Mouse (Mus musculus): ENCODE data around the gene Lce3d.

DNA sequence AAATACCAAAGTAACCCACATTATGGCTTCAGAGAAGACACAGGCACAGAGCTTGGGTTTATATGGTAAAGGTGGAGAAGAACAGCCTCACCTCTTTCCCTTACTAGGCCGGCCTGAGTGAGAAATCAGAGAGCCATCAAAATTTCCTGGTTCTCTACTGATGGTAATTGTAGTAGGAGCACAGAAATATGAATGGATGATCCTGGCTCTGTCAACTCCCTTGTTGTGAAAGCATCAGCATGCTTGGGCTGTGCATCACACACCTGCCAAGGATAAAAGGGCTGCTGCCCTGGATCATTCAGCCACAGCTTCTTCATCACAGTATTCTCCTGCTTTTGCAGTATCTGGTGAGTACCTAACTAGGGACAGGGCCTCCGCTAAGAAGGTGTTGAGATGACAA is 9.6 kb downstream of the Lce3d start, which contains the start of gene Lce3e:
- no peak for TF ChIP-seq CTCF (IDR thresholded peaks at IDR 0.05 in 2 of 3, conservative IDR thresholded peaks at IDR 0.05 in 1 of 3; ENCODE audit: control insufficient read depth in 1 of 3, insufficient read depth in 1 of 3, low read depth in 2 of 3, low read length in 3 of 3, poor library complexity in 1 of 3, severe bottlenecking in 1 of 3)
- TF ChIP-seq EP300 (IDR thresholded peaks at IDR 0.05; ENCODE audit: low read depth in 1 of 2, low read length in 2 of 2), result no peak
- TF ChIP-seq SIN3A (IDR thresholded peaks at IDR 0.05; ENCODE audit: low read length), result no peak
- TF ChIP-seq POLR2A (IDR thresholded peaks at IDR 0.05; ENCODE audit: control insufficient read depth in 1 of 2, insufficient read depth in 1 of 2, low read depth in 1 of 2, low read length in 2 of 2, poor library complexity in 1 of 2), result no peak
- no peak for TF ChIP-seq ZMIZ1 (IDR thresholded peaks at IDR 0.05; ENCODE audit: low read depth, low read length)
- TF ChIP-seq ELF1 (IDR thresholded peaks at IDR 0.05; ENCODE audit: low read depth, low read length), result no peak
- TF ChIP-seq ZNF384 (IDR thresholded peaks at IDR 0.05; ENCODE audit: low read depth, low read length), result no peak
- TF ChIP-seq UBTF (IDR thresholded peaks at IDR 0.05; ENCODE audit: borderline replicate concordance, insufficient read depth, low read depth, low read length), result no peak
